In the genomic region with DNA sequence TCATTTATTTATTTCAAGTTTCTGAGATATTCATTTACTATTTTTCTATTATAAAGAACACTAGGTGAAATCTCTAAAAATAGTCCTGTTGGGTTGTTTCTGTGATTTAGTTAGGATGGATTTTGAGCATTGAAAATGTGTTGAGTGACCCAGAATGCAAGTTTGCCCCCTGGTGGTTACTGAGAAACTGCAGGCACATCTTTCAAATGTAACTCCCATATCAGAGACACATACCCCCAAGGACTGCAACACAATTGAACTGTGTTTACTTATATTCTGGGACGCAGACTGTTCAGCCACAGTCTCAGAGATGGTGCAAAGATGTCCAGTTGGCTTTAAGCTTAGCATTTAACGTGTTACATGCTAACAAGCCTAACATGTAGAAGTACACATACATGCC, we compare ENCODE assay signal across 9 mouse cellular contexts.
DNase-seq lines count a peak whose midpoint lies in the region; ATAC-seq and TF ChIP-seq lines count a peak whose summit lies in the region.
"Had no signal": no experiment of that assay in that cellular context is flagged by ENCODE, and none has a peak within 500 bp of the region (broad histone marks: within the 10 kb centered on the region; RNA-seq: fewer than 3 reads in every experiment).

No protein-coding gene starts in this region.

- no peaks in the 10 kb centered on the region for H3K4me1 ChIP-seq in E14TG2a.4 (replicated peaks; ENCODE audit: low read depth, low read length)
- H3K4me1 ChIP-seq: liver, embryonic 15.5 days had no signal

- H3K36me3 ChIP-seq in E14TG2a.4 (ENCODE audit: insufficient read depth, low read length): no peaks in the 10 kb centered on the region
- H3K36me3 ChIP-seq: liver, embryonic 15.5 days had no signal

- peak; percentile 69 for TF ChIP-seq CTCF in E14TG2a.4 (conservative IDR thresholded peaks at IDR 0.05; ENCODE audit: low read length)

- peak; percentile 79; the same call in 1 of the 2 replicates for ATAC-seq in megakaryocyte-erythroid progenitor cell, adult 5-6 weeks (replicated peaks; ENCODE audit: low FRiP score, low TSS enrichment, poor library complexity, severe bottlenecking)

- H3K9me3 ChIP-seq in E14TG2a.4 (ENCODE audit: low read length): no peaks in the 10 kb centered on the region
- H3K9me3 ChIP-seq: liver, embryonic 15.5 days had no signal

- peak; percentile 37 to 74 for DNase-seq in heart, postnatal 10 days
- DNase-seq in heart, adult 11 months: no peak
- peak; percentile 4 for DNase-seq in cerebellum, adult 11 months
- peak; percentile 39 to 51 for DNase-seq in frontal cortex, postnatal 25 days (ENCODE audit: low spot score in 2 of 2)
- peak; percentile 66 to 67 for DNase-seq in layer of hippocampus, postnatal 10 days (ENCODE audit: low spot score in 2 of 2)
- DNase-seq in thymus, postnatal 25 days: peak; percentile 11

- H3K27me3 ChIP-seq in E14TG2a.4 (ENCODE audit: insufficient read depth, low read length): no peaks in the 10 kb centered on the region
- H3K27me3 ChIP-seq: liver, embryonic 15.5 days had no signal

- intact Hi-C loops in heart, postnatal 10 days (cut with DNase I): loop anchor here (1.0 kb wide), 1 partner anchor 51 kb away; no protein-coding TSS in a partner anchor

- H3K4me3 ChIP-seq in E14TG2a.4 (replicated peaks; ENCODE audit: low read length): no peak overlapping the region
- H3K4me3 ChIP-seq: liver, embryonic 15.5 days had no signal
